Mouse (Mus musculus) CD4-positive naive resting alpha-beta T cell, adult 57 days (primary cell): ENCODE data around the gene Fam57a. TPM values are rescaled to one million over a fixed set of nuclear protein-coding genes. Genes with fewer than 3 reads are reported as not detected.

Experiments
- total RNA-seq: library from RNA; stranded (reverse); gene quantifications from one replicate; pipeline ENCODE4 v1.2.4, GENCODE M21; 2023

The Fam57a gene
- total RNA-seq = 2.7 TPM

DNA sequence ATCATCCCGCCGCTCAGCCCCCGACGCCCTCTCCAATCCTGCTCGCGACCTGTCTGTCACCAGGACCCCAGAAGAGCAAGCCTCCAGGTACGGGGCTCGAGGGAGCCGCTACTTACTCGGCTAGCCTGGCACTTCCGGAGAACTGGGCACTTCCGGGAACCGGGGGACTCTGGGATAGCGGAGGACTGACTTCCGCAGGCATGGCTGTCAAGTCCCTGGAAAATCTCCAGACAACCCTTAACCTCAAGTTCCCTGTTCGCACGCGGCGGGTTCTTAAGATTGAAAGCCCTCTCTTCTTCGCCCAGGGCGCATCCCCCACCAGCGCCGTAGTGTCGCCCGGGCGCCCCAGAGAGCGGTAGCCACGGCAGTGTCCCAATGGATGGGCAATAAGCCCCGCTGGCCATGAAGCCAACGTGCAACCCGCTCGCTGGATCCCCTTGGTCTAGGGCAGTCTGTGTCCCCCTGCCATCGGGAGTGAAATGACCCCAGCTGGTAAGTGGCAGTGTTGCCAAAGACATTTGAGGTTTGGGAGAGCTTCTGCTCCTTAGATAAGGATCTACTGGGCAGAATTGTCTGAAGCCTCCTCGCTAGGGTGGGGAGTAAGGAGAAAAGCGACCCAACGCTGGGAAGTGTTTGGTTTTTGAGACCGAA is at the start of gene Fam57a, which contains the start of gene Vps53:
Gene Fam57a (plus strand): TSS at position 177 of the 651 bp plus-strand sequence.
Gene Vps53 (minus strand): TSS at position 153 of the 651 bp plus-strand sequence.

DNA sequence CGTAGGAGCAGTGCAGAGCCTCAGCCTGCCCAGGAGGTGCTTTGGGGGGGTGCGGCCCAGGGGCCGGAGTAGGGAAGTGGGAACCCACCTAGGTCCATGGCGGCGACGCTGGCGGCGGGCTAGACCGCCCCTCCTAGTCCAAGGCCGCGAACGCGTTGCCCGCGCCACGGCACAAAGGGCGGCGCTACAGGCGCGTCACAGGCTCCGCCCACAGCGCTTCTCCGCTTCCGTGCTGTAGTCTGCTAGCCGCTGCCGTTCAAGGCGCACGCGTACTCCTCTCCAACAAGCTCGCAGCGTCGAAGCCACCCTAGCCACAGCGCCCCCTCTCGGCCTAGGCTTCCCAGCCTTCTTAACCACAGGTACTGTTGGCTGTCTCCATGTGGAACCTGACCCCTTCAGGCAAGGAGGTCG is 37.9 kb downstream of the Fam57a start, which contains the start of the genes Dbil5 and Gemin4:
Gene Dbil5 (plus strand): TSS at position 219 of the 411 bp plus-strand sequence.
Gene Gemin4 (minus strand): TSS at position 275 of the 411 bp plus-strand sequence.

DNA sequence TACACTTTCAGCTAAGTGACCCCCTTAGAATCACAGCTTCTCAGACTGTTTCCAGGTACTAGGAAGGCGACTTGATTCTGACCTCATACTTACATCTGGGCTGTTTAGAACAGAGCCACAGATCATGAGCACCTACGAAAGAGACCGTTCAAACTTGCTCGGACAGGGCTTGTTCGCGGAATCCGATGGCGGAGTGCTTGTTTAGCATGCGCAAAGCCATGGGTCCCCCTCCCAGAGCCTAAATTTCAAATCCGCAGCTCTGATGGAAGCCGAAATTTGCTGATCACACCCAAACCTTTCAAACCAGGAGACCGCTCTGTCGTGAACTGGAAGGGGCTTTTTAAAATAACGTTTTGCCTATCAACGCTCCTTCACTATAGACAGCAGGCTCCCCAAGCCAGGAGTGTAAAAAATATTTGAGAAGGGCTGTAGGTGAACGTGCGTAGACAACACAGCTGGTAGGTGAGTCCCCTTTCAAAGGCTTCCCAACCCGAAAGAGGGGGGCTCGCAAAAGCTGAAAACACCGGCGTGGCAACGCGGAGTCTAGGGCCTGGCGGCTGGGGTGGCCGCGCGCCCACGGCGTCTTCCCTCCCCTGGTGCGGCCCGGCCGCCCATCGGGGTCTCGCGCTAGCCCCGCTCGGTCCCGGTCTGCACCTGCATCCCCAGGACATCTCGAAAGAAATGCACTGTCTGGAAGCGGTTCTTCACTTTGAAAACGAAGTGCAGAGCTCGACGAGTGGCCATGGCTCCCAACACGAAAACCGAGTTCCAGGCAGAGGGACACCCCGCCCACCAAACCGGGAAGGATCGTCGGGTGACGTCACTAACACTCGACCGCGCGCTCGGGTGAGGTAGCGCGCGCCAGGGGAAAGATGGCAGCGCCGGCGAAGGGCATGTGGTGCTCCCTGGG is 63.7 kb downstream of the Fam57a start, which contains the start of the genes Mrm3 and Glod4:
Gene Mrm3 (plus strand): TSS at position 815 of the 910 bp plus-strand sequence.
Gene Glod4 (minus strand): TSS at position 825 of the 910 bp plus-strand sequence.

Other genes starting within 250 kb of the Fam57a start
- 18.9 TPM for gene Rph3al, start 241.2 kb upstream of the Fam57a start, total RNA-seq
- gene 1700016K19Rik, start 179.8 kb upstream of the Fam57a start, total RNA-seq = 1.1 TPM
- 76.1 TPM for gene Rflnb, start 151.9 kb upstream of the Fam57a start, total RNA-seq
- 47.1 TPM for gene Vps53, start within 50 bp of the Fam57a start, total RNA-seq
- not detected for gene Dbil5, start 37.9 kb downstream of the Fam57a start, total RNA-seq
- gene Gemin4, start 38.0 kb downstream of the Fam57a start, total RNA-seq = 9.4 TPM
- 15.4 TPM for gene Mrm3, start 64.0 kb downstream of the Fam57a start, total RNA-seq
- 15.7 TPM for gene Glod4, start 64.1 kb downstream of the Fam57a start, total RNA-seq
- 9.1 TPM for gene Nxn, start 219.5 kb downstream of the Fam57a start, total RNA-seq
- 18.8 TPM for gene Timm22, start 227.3 kb downstream of the Fam57a start, total RNA-seq